Mouse (Mus musculus) cerebellum, adult 9-11 months (tissue): ENCODE results near the gene 2410004P03Rik.
"Not testable (repeated sequence)": the region's sequence is repeated elsewhere in the genome, so short reads cannot be mapped to it uniquely, and the experiment has no call there.

Experiments used
- DNase-seq: peaks from one replicate; pipeline ENCODE4 v3.0.0; 2022

Gene 2410004P03Rik

DNA sequence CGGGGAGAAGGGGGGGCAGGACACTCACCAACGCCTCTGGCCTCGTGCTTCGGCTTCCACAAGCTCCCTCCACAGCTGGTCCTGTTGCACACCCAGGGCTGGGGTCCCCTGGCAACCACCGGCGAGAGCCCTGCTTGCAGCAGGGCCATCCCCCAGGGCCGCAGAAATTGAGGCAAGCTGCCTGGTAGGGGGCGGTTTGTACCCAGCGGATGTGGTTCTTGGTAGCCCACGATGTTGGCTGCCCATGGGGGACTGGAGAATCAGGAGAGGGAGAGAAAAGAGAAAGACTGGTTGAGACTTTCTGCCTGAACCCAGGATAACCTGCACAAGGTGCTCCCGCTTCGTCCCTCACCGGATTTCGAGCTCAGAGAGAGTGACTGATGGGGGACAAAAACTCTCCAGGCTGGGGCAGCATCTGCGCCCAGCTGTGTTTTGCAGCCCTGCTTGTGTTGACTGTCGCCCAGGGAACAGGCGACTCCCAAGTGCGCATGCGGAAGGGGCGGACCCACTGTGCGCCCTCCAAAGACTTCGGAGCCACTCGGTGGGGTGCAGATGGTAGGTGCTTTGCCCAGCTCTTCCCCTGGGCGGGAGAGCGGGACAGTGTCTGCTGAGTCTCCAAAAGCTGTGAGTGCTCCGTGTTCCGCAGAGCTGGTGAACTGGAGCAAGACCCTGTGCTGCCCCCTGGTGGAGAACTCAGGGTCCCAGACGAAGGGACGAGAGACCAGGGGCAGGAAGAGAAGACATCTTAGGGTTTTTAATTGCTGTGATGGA, at the start of gene 2410004P03Rik:
2410004P03Rik (minus strand) TSS at position 628 of the 771 bp plus-strand sequence.
- DNase-seq: peak; percentile 32

- no peak for DNase-seq
Measured at GRCm38 (mm10) chr12:17061183-17061722, 49.7 kb upstream of the 2410004P03Rik start.

DNA sequence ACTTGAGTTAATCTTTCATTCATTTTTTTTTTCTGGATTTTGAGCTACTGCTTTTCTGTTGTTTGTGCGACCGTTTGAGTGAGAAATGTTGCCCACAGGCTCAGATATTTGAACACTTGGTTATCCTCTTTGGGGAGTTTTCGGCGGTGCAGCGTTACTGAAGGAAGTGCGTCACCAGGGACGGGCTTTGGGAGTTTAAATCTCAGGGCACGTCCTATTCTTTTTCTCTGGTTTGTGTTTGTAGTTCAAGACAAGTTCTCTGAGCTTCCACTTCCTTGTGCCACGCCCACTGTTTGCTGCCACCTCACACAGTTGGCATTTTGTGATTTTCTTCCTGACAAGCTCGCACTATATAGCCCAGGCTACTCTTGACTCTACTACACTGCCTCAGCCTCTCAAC, 47.0 kb upstream of the 2410004P03Rik start:
- DNase-seq: no peak

DNA sequence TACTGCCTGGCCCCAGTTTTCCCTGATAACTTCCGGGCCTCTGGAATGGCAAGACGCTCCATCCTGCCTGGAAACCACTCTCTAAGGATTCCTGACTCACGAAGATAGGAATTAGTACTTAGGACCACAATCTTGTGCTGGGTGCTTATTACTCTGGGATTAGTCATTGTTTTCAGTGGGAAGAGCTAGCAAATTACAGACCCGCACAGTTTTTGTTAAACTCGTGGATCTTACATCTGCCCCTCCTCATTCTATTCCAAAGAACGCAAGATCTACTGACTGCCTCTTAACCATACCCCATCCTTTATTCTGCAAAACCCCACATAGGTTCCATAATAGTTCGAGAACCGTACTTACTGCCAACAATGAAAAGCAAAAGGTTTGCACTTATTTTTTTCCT, 45.6 kb upstream of the 2410004P03Rik start:
- DNase-seq: no peak

GRCm38 (mm10) chr12:17055766-17056165, 44.2 kb upstream of the 2410004P03Rik start:
- no peak for DNase-seq

GRCm38 (mm10) chr12:17054691-17055090, 43.2 kb upstream of the 2410004P03Rik start:
- no peak for DNase-seq

GRCm38 (mm10) chr12:17052673-17053072, 41.1 kb upstream of the 2410004P03Rik start:
- DNase-seq: no peak

- DNase-seq: no peak
Measured at GRCm38 (mm10) chr12:17051057-17051456, 39.5 kb upstream of the 2410004P03Rik start.

GRCm38 (mm10) chr12:17049796-17050195, 38.3 kb upstream of the 2410004P03Rik start:
- no peak for DNase-seq

DNA sequence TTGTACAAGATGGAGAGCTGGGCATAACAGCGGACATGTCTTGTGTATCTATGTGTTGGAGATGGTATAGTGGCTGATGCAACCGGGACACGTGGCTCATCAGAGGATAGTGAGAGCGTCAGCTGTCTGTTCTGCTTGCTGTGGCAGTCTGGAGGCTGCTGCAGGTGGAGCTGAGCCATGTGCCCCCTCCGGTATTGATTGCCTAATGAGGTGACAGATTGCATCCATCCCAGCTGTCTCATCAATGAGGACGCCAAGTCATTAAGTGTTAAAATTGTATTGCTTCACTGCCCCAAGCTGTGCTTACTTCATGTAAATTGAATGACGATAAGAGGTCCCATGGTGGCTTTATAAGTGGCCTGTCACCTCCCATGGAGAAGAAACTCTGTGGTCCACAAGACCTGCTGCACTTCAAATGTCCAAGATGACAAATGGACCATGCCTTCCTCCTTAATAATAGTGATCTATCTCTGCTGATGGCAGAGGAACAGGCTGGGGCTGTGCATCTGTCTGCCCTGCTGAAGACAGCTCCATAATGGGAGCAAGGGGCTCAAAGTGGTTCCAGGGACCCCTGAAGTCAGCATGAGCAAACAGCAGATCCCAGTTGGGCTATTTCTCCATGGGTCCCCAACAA, 37.6 kb upstream of the 2410004P03Rik start:
- no peak for DNase-seq

DNA sequence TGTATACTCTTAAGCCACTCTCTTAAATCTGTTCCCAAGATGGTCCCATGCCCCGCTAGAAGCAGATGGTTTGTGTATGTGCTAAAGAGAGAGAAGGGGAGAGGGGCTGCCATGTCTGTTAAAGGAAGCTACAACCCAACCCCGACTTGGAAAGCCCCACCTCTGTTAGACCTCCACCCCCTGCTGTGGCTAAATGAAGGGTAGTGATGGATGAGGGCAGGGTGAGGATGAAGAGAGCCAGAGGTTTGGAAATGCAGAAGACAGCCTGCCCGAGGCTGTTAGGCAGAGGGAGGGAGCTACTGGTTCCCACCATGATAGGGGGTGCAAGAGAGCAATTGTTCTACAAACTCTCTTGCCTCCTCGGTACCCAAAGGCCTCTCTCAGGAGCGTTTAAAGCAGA, 31.8 kb upstream of the 2410004P03Rik start:
- no peak for DNase-seq

DNA sequence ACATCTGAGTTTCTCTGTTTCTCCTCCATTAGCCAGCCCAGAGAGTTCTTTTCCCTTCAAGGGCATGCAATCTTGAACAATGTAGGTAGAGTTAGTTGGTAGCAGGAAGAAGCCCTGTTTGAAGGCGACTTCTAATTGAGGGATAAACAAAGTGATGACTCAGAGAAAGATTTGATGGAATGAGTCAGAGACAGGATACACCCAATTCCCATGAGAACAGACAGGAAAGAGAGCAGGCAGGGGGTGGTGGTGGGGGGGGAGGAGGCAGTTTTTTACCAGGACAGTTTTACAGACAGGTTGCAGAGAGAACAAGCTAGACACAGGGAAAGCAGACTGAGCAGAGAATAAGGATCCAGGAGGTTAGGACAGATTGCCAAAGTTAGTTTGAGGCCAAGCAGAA, 29.0 kb upstream of the 2410004P03Rik start:
- no peak for DNase-seq

DNA sequence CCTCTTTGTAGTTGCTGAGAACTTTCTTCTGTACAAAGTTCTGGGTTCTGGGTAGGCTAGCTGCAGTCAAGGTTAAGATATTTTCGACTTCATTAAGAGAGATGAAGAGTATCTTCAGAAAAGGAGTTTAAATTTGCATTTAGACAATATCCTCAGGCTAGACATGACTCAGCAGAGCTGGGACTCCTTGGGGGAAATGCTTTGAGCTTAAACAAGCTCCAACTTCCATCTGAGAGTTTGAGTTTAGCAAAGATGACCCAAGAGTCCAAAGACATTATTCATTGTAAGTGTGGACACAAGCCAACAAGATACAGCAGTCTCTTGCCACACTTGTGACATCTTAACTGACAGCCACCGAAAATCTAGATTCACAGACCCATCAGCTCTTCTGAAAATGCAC, 27.9 kb upstream of the 2410004P03Rik start:
- no peak for DNase-seq

GRCm38 (mm10) chr12:17038246-17038645, 26.7 kb upstream of the 2410004P03Rik start:
- DNase-seq: no peak

DNA sequence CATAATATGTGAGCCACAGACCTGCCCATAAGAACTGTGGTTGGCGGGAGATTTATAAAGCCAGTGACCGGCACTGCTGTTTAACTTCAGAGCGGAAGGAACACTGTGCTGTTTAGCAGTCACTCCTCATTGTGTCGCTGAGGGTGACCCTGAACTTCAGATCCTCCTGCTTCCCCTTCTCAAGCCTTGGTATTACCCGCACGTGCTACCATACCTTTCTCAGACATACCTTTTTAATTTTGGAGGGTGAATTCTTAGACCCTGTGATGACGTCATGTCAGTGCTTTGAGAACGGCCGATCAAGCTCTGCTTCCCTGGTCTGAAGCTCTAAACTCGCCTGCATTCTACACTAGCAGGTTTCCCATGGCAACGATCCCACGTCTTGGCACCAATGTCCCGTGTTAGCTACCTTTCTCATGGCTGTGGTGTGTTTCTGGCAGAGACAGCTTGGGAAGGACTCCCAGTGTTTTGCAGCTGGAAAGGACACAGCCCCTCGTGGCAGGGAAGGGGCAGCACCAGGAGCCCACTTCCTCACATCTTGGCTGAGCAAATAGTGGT, 25.6 kb upstream of the 2410004P03Rik start:
- DNase-seq: no peak

DNA sequence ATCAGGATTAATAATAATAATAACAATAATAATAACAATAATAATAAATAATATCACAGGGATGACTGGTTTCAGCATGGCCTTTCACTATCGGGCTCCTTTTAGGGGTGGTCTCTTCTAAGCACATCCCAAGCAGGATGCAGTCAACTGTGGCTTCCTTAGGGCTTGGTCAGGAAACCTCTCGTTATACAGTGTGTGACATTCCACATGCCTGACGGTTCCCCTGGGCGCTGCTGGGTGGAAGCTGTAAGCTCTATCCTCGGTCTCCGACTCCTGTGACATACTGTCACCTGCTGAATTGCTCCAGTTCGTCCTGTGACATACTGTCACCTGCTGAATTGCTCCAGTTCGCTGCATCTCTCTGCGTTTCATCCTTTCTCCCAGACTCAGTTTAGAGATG, 25.0 kb upstream of the 2410004P03Rik start:
- DNase-seq: no peak

DNA sequence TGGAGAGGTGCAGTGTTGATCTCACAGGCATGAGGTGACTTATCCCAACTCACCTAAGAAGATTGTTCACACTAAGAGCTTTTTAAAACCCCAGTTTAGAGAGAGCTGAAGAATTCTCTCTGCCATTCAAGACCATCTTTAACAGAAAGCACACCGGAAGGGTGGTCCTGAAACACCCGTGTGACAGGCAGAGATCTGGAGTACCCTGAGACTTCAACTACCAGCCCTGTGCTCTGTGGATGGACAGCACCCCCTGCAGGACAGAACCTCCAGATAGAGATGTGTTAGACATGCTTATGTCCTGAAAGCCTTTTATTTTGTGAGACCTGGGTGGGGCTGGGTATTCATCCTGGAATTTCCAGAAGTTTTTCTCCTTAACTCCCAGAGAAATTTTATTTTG, 23.6 kb upstream of the 2410004P03Rik start:
- DNase-seq: no peak

GRCm38 (mm10) chr12:17034671-17035070, 23.1 kb upstream of the 2410004P03Rik start:
- no peak for DNase-seq

- no peak for DNase-seq
Measured at GRCm38 (mm10) chr12:17033464-17033841, 21.9 kb upstream of the 2410004P03Rik start.

DNA sequence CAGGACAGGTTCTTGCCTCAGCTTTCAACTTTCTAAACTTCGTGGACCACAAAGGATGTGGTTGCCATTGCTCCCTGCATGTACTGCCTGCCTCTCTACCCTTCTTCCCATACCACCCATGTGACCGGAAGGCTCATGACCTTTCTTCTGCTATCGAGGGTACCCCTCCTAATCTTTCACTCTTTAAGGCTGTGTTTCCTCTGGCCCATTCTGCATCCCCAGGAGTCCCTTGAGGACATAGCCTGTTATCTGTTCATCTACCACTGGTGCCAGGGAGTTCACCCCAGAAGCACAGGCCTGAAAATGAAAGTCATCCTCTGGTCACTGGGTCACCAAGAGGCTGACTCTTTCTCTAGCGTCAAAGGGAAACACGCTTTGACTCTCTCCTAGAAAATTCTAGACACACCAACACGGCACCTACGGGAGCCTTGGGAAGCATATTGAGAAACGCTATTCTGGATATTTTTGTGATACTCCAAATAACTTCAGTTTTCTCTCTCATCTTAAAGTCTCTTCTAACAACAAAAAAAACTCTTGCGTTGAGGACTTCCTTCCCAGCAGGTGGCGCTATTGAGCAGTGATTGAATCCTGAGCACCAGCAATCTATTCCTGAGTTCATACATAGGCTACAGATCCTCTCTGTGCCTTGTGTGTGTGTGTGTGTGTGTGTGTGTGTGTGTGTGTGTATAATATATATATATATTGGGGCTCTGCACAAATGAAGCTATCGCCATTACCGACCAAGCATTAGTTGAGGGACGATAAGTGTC, 21.4 kb upstream of the 2410004P03Rik start:
- peak; percentile 41 for DNase-seq

GRCm38 (mm10) chr12:17024554-17025110, 13.1 kb upstream of the 2410004P03Rik start:
- DNase-seq: no peak

GRCm38 (mm10) chr12:17022145-17022544, 10.6 kb upstream of the 2410004P03Rik start:
- DNase-seq: no peak

- DNase-seq: not testable (repeated sequence)
Measured at GRCm38 (mm10) chr12:17021125-17021524, 9.6 kb upstream of the 2410004P03Rik start.
